Mouse (Mus musculus) myocyte (in vitro differentiated cells): ENCODE measurements around the gene Dpp4. TPM values are rescaled to one million over a fixed set of nuclear protein-coding genes. Genes with fewer than 3 reads are reported as not detected.

Experiments
- H3K27me3 ChIP-seq: one replicate; pipeline ENCODE4 v1.6.1; 2011; ENCODE audit not compliant: control insufficient read depth, insufficient read depth, insufficient read length
- H3K36me3 ChIP-seq: one replicate; pipeline ENCODE4 v1.6.1; 2011; ENCODE audit not compliant: control insufficient read depth, insufficient read depth
- H3K4me2 ChIP-seq: one replicate; pipeline ENCODE4 v1.6.1; 2011; ENCODE audit warnings: low read depth, control low read depth
- H3K4me3 ChIP-seq: one replicate; pipeline ENCODE4 v1.5.1; 2011; ENCODE audit warnings: mild to moderate bottlenecking, control low read depth, moderate library complexity
- H3K79me2 ChIP-seq: one replicate; pipeline ENCODE4 v1.6.1; 2011; ENCODE audit not compliant: control insufficient read depth, insufficient read depth
- H3ac ChIP-seq: one replicate; pipeline ENCODE4 v1.6.1; 2011; ENCODE audit not compliant: control insufficient read depth, insufficient read length
- CEBPB ChIP-seq: IDR thresholded peaks from 2 replicates; pipeline ENCODE4 v1.6.1; 2011; ENCODE audit warnings: mild to moderate bottlenecking, moderate library complexity; ENCODE audit not compliant: poor library complexity, insufficient read depth, severe bottlenecking
- E2F4 ChIP-seq: IDR thresholded peaks from one replicate; pipeline ENCODE4 v1.6.1; 2011; ENCODE audit warnings: mild to moderate bottlenecking, control low read depth, moderate library complexity; ENCODE audit not compliant: insufficient read depth
- MAX ChIP-seq: IDR thresholded peaks from one replicate; pipeline ENCODE4 v1.6.1; 2011; ENCODE audit warnings: low read depth, mild to moderate bottlenecking, control low read depth
- MYOD1 ChIP-seq, 3 experiments: IDR thresholded peaks; one replicate each; pipeline ENCODE4 v1.6.1; 2011; ENCODE audit warnings: control low read depth in 2 of 3, low read depth in 2 of 3, mild to moderate bottlenecking in 2 of 3, moderate library complexity in 1 of 3; ENCODE audit not compliant: insufficient read length in 2 of 3, control insufficient read depth in 1 of 3
- MYOG ChIP-seq, 3 experiments: IDR thresholded peaks; one replicate each; pipeline ENCODE4 v1.6.1; 2011; ENCODE audit warnings: control low read depth in 2 of 3, low read depth in 2 of 3, mild to moderate bottlenecking in 2 of 3; ENCODE audit not compliant: insufficient read length in 2 of 3, control insufficient read depth in 1 of 3, insufficient read depth in 1 of 3
- POLR2A ChIP-seq: IDR thresholded peaks from one replicate; pipeline ENCODE4 v1.6.1; 2011; ENCODE audit warnings: low read depth, mild to moderate bottlenecking, control low read depth, moderate library complexity; ENCODE audit not compliant: insufficient read length
- POLR2AphosphoS2 ChIP-seq: IDR thresholded peaks from one replicate; pipeline ENCODE4 v1.6.1; 2011; ENCODE audit warnings: low read depth, control low read depth; ENCODE audit not compliant: insufficient read length
- REST ChIP-seq: IDR thresholded peaks from one replicate; pipeline ENCODE4 v1.6.1; 2011; ENCODE audit warnings: mild to moderate bottlenecking, control low read depth, moderate library complexity; ENCODE audit not compliant: insufficient read depth, insufficient read length
- SRF ChIP-seq: IDR thresholded peaks from one replicate; pipeline ENCODE4 v1.6.1; 2011; ENCODE audit warnings: low read depth; ENCODE audit not compliant: control insufficient read depth, insufficient read length
- TCF12 ChIP-seq: IDR thresholded peaks from one replicate; pipeline ENCODE4 v1.6.1; 2011; ENCODE audit warnings: mild to moderate bottlenecking, control low read depth; ENCODE audit not compliant: poor library complexity, insufficient read depth, severe bottlenecking
- TCF3 ChIP-seq: IDR thresholded peaks from one replicate; pipeline ENCODE4 v1.6.1; 2011; ENCODE audit warnings: low read depth, control low read depth; ENCODE audit not compliant: insufficient read length
- USF1 ChIP-seq: IDR thresholded peaks from one replicate; pipeline ENCODE4 v1.6.1; 2011; ENCODE audit warnings: low read depth, mild to moderate bottlenecking, control low read depth, moderate library complexity
- polyA plus RNA-seq: library from polyadenylated mRNA; unstranded; fragments of >200 nt; fragmentation: generic; extraction: Trizol; gene quantifications from one replicate; pipeline ENCODE4 v1.2.1, GENCODE M21; 2012; ENCODE audit warnings: missing spikeins

The Dpp4 gene
- polyA plus RNA-seq, 1 experiment: not detected

GRCm38 (mm10) chr2:62422515-62423342 is 10.7 kb upstream of the Dpp4 start:
- Histone ChIP-seq H3K4me3 (no peak overlapping the region), H3K4me2 (no peak overlapping the region), H3ac (no peak overlapping the region), H3K36me3 (no peaks in the 10 kb centered on the region), H3K79me2 (no peaks in the 10 kb centered on the region), H3K27me3 (no peaks in the 10 kb centered on the region)
- TF ChIP-seq E2F4 (no peak), USF1 (no peak), MAX (no peak), POLR2A (no peak), TCF12 (no peak), TCF3 (no peak), MYOG (IDR thresholded peaks at IDR 0.05; ENCODE audit: control insufficient read depth in 1 of 3, insufficient read depth in 1 of 3, insufficient read length in 2 of 3, low read depth in 2 of 3) (no peak), REST (no peak), POLR2AphosphoS2 (no peak), MYOD1 (IDR thresholded peaks at IDR 0.05; ENCODE audit: control insufficient read depth in 1 of 3, insufficient read length in 2 of 3, low read depth in 2 of 3) (no peak), SRF (no peak), CEBPB (no peak)

- H3K4me2 ChIP-seq: no peak overlapping the region
- no peak overlapping the region for H3ac ChIP-seq
- H3K79me2 ChIP-seq: no peaks in the 10 kb centered on the region
- H3K27me3 ChIP-seq: no peaks in the 10 kb centered on the region
- no peaks in the 10 kb centered on the region for H3K36me3 ChIP-seq
- no peak overlapping the region for H3K4me3 ChIP-seq
- TF ChIP-seq CEBPB (no peak), REST (no peak), POLR2AphosphoS2 (no peak), MYOG (IDR thresholded peaks at IDR 0.05; ENCODE audit: control insufficient read depth in 1 of 3, insufficient read depth in 1 of 3, insufficient read length in 2 of 3, low read depth in 2 of 3) (no peak), SRF (no peak), MAX (no peak), E2F4 (no peak)
These were observed 9.2 kb upstream of the Dpp4 start for GRCm38 (mm10) chr2:62421229-62421628.

- H3K79me2 ChIP-seq: no peaks in the 10 kb centered on the region
- H3K27me3 ChIP-seq: no peaks in the 10 kb centered on the region
- no peak overlapping the region for H3K4me3 ChIP-seq
- H3K4me2 ChIP-seq: no peak overlapping the region
- H3K36me3 ChIP-seq: no peaks in the 10 kb centered on the region
- TF ChIP-seq REST (no peak), MYOG (IDR thresholded peaks at IDR 0.05; ENCODE audit: control insufficient read depth in 1 of 3, insufficient read depth in 1 of 3, insufficient read length in 2 of 3, low read depth in 2 of 3) (no peak)
- no peak overlapping the region for H3ac ChIP-seq
These were observed 8.0 kb upstream of the Dpp4 start for GRCm38 (mm10) chr2:62420045-62420444.

- Histone ChIP-seq H3K79me2 (no peaks in the 10 kb centered on the region), H3ac (no peak overlapping the region), H3K4me3 (no peak overlapping the region), H3K36me3 (no peaks in the 10 kb centered on the region), H3K27me3 (no peaks in the 10 kb centered on the region), H3K4me2 (no peak overlapping the region)
- TF ChIP-seq TCF3 (no peak), POLR2AphosphoS2 (no peak), MYOD1 (IDR thresholded peaks at IDR 0.05; ENCODE audit: control insufficient read depth in 1 of 3, insufficient read length in 2 of 3, low read depth in 2 of 3) (no peak), MYOG (IDR thresholded peaks at IDR 0.05; ENCODE audit: control insufficient read depth in 1 of 3, insufficient read depth in 1 of 3, insufficient read length in 2 of 3, low read depth in 2 of 3) (no peak), TCF12 (no peak)
These were observed 5.2 kb upstream of the Dpp4 start for GRCm38 (mm10) chr2:62417233-62417632.

- Histone ChIP-seq H3K36me3 (no peaks in the 10 kb centered on the region), H3K79me2 (no peaks in the 10 kb centered on the region), H3K4me2 (no peak overlapping the region), H3ac (no peak overlapping the region), H3K4me3 (no peak overlapping the region), H3K27me3 (peaks cover 11% of the 10 kb centered on the region)
- TF ChIP-seq TCF12 (no peak), E2F4 (no peak), MYOG (IDR thresholded peaks at IDR 0.05; ENCODE audit: control insufficient read depth in 1 of 3, insufficient read depth in 1 of 3, insufficient read length in 2 of 3, low read depth in 2 of 3) (no peak), MAX (no peak), POLR2AphosphoS2 (no peak), USF1 (no peak), MYOD1 (IDR thresholded peaks at IDR 0.05; ENCODE audit: control insufficient read depth in 1 of 3, insufficient read length in 2 of 3, low read depth in 2 of 3) (no peak), SRF (no peak), TCF3 (no peak), REST (no peak), CEBPB (no peak), POLR2A (no peak)
These were observed 585 bp downstream of the Dpp4 start for GRCm38 (mm10) chr2:62411211-62412080.
